Mouse (Mus musculus) liver, embryonic 13.5 days (tissue): Measurements from ENCODE around the gene Klhl29. TPM values are rescaled to one million over a fixed set of nuclear protein-coding genes. Genes with fewer than 3 reads are reported as not detected.

Experiments
- ATAC-seq: fragments of 200-750 bp; cut with Nextera tagmentation; 2 replicates; pipeline ENCODE4 v1.8.0; 2017; ENCODE audit warnings: low read depth, mild to moderate bottlenecking, moderate number of reproducible peaks, moderate library complexity
- DNase-seq: peaks from one replicate; pipeline ENCODE4 v3.0.0; 2022
- H3K27ac ChIP-seq: fragments of 300-500 bp; sonication (generic); 2 replicates; pipeline ENCODE4 v1.5.1; 2015; ENCODE audit warnings: moderate library complexity, mild to moderate bottlenecking, inconsistent platforms
- H3K27me3 ChIP-seq: fragments of 300-500 bp; sonication (generic); 2 replicates; pipeline ENCODE4 v1.6.1; 2015; ENCODE audit warnings: mild to moderate bottlenecking, inconsistent platforms
- H3K36me3 ChIP-seq: fragments of 300-500 bp; sonication (generic); 2 replicates; pipeline ENCODE4 v1.6.1; 2015; ENCODE audit warnings: mild to moderate bottlenecking, inconsistent platforms
- H3K4me1 ChIP-seq: fragments of 300-500 bp; sonication (generic); replicated peaks from 2 replicates; pipeline ENCODE4 v1.6.1; 2015; ENCODE audit warnings: inconsistent platforms
- H3K4me2 ChIP-seq: fragments of 300-500 bp; sonication (generic); 2 replicates; pipeline ENCODE4 v1.6.1; 2015; ENCODE audit warnings: inconsistent platforms, mild to moderate bottlenecking, moderate library complexity
- H3K4me3 ChIP-seq: fragments of 300-500 bp; sonication (generic); replicated peaks from 2 replicates; pipeline ENCODE4 v1.5.1; 2015; ENCODE audit warnings: mild to moderate bottlenecking, inconsistent platforms
- H3K9ac ChIP-seq: fragments of 300-500 bp; sonication (generic); 2 replicates; pipeline ENCODE4 v1.6.1; 2015; ENCODE audit warnings: mild to moderate bottlenecking, inconsistent platforms
- H3K9me3 ChIP-seq: fragments of 300-500 bp; sonication (generic); replicated peaks from 2 replicates; pipeline ENCODE4 v1.6.1; 2016; ENCODE audit warnings: inconsistent platforms
- WGBS: fragments of 180-500 bp; shearing (Covaris S2); methylation state at CpG from one replicate; pipeline ENCODE4 v1.1.7; 2015; ENCODE audit not compliant: insufficient replicate concordance; 5-methylcytosine and 5-hydroxymethylcytosine counted together
- polyA plus RNA-seq: library from polyadenylated mRNA; unstranded; fragments of >200 nt; fragmentation: Nextera tagmentation; extraction: Ambion mirVana; gene quantifications from 2 replicates; pipeline ENCODE4 v1.2.1, GENCODE M21; 2015

Gene Klhl29
- polyA plus RNA-seq: 0.05 TPM in 2 replicates

DNA sequence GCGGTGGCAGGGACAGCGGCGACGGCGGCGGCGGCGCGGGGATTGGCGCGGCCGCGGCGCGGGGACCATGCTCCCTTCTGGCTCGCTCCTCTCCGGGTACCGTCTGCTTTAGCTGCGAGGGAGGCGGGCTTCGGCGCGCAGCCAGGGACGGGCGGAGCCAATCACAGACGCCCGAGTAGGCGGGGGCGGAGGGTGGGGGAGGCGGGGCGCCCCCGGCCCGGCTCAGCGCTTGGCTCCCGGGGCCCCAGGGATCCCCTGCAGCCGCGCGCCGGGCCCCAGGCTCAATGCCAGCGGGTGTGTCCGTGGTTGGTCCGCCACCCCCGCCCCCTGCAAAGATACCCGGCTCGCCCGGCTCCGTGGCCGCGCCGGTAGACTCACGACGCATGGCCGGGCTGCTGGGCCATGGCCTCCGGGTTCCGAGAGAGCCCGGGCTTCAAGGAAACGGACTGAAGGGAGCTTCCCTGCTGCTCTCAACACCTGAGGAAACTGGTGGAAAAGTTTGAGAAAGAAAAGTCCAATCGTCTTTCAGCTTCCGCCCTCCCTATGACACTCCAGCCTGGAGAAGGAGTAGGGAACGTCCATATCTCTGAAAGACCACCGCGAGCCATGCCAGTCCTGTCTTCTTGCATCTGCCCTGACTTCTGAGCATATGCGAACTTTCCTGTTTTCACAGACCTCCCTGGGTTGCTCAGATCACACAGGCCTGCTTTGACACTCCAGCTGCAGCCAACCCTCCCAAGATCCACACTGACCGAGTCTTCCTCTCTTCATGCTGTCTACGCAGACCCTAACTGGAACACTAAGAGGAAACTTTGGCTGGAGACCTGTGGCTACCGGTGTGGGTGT lies at the start of gene Klhl29:
Gene Klhl29, minus strand, starts transcription at position 67 of the 846 bp plus-strand sequence.
- Histone ChIP-seq H3K4me2 (peak within 1 kb of the TSS; percentile 69), H3K27me3 (peaks cover 69% of the 10 kb centered on the region), H3K9me3 (no peaks in the 10 kb centered on the region), H3K9ac (0 out of 2 replicates have a peak within 1 kb of the TSS, but pooled peaks have one; percentile 13), H3K4me3 (peak within 1 kb of the TSS; percentile 54), H3K27ac (no peak within 1 kb of the TSS), H3K36me3 (no peaks in the 10 kb centered on the region), H3K4me1 (peaks cover 7% of the 10 kb centered on the region)
- DNase-seq (peak; percentile 15), ATAC-seq (peak; percentile 83)
- 2% methylated on average over 58 of the region's 66 CpGs for WGBS

DNA sequence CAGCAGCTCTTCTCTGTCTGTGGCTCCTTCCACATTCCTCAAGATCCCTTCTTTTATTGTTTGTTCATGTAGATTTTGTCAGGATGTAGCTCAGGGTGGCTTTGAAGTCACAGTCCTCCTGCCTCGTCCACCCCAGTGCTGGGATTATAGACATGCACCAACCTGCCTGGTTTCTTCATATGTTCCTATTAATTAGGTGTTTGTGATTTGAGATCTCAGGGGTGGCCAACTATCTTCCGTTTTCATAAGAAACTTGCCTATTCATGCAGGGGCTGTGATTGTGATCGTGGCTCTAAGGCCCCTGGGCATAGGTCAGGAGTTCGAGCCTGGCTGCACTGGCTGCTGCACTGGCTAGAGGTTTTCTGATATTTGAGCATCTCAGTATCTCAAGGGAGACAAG lies 49.8 kb upstream of the Klhl29 start:
- H3K36me3 ChIP-seq: no peaks in the 10 kb centered on the region
- H3K27me3 ChIP-seq: no peaks in the 10 kb centered on the region
- no peak for ATAC-seq
- no peak overlapping the region for H3K4me3 ChIP-seq
- no peak for DNase-seq
- no peak overlapping the region for H3K4me2 ChIP-seq
- no peak overlapping the region for H3K9ac ChIP-seq
- no peaks in the 10 kb centered on the region for H3K9me3 ChIP-seq
- no peak overlapping the region for H3K27ac ChIP-seq
- WGBS: 51% methylated on average over 4 of the region's 4 CpGs
- H3K4me1 ChIP-seq: no peaks in the 10 kb centered on the region

DNA sequence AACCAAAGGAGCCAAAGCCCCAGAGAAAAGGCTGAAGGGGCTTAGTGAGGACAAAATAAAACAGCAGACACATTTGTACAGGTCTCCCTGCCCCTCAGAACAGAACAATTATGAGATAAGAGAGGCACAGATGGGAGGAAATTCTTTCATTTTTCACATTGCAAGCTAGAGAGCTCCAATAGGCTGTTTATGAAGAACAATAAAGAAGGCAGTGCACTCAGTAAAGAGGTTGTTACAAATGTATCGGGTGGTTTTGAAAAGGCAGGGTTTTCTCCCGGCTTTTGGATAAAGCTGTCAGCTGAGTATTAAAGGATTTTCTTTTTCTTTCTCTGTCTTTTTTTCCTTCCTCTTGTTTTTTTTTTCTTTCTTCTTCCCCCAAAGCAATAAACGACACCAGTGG lies 40.3 kb upstream of the Klhl29 start:
- Histone ChIP-seq H3K9me3 (no peaks in the 10 kb centered on the region), H3K4me1 (no peaks in the 10 kb centered on the region), H3K36me3 (no peaks in the 10 kb centered on the region), H3K4me2 (no peak overlapping the region), H3K27ac (no peak overlapping the region), H3K9ac (no peak overlapping the region), H3K27me3 (no peaks in the 10 kb centered on the region), H3K4me3 (no peak overlapping the region)
- 51% methylated on average over 3 of the region's 3 CpGs for WGBS
- no peak for DNase-seq
- ATAC-seq: no peak

GRCm38 (mm10) chr12:5413976-5414375 lies 38.5 kb upstream of the Klhl29 start:
- Histone ChIP-seq H3K4me3 (no peak overlapping the region), H3K36me3 (no peaks in the 10 kb centered on the region), H3K9me3 (no peaks in the 10 kb centered on the region), H3K27me3 (no peaks in the 10 kb centered on the region), H3K4me2 (no peak overlapping the region), H3K4me1 (no peaks in the 10 kb centered on the region), H3K9ac (no peak overlapping the region), H3K27ac (no peak overlapping the region)
- ATAC-seq (no peak), DNase-seq (no peak)

DNA sequence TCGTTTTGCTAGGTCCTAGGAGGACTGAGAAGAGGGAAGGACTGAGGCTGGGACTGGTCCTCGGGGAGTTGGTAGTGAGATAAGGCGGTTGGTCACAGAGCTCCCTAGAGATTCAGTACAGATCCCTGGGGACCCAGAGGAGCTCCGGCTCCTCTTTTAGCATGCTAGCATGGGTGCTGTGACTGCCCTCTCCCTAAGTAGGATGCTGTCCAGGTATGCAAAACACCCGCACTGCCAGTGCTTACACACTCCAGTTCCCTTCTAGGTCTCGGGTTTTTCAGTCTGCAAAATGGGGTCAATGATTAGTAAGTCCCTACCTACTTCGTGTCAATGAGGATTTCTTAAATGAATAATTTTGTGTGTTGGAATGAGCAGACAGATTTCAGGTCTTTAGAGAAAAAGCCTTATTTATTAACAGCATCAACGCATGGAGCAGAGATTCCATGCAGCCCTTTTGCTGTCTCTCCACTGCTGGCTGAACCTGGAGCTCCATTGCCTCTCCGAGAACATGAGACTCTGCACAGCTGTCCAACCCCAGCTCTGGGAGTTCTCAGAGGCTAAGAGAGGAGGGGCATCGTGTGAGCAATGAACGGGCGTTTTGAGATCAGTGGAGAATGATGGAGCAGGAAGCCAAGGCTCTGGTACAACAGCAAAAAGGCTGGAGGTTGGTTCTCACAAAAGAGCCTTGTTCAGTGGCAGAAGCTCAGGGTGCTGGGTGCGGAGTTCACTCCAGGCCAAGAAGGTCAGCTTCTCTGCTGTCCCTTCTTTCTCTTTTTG lies 36.5 kb upstream of the Klhl29 start:
- no peaks in the 10 kb centered on the region for H3K27me3 ChIP-seq
- H3K27ac ChIP-seq: no peak overlapping the region
- H3K4me2 ChIP-seq: no peak overlapping the region
- ATAC-seq: no peak
- H3K4me1 ChIP-seq: no peaks in the 10 kb centered on the region
- no peaks in the 10 kb centered on the region for H3K9me3 ChIP-seq
- H3K9ac ChIP-seq: no peak overlapping the region
- WGBS: 59% methylated on average over 13 of the region's 13 CpGs
- no peak overlapping the region for H3K4me3 ChIP-seq
- DNase-seq: no peak
- no peaks in the 10 kb centered on the region for H3K36me3 ChIP-seq

DNA sequence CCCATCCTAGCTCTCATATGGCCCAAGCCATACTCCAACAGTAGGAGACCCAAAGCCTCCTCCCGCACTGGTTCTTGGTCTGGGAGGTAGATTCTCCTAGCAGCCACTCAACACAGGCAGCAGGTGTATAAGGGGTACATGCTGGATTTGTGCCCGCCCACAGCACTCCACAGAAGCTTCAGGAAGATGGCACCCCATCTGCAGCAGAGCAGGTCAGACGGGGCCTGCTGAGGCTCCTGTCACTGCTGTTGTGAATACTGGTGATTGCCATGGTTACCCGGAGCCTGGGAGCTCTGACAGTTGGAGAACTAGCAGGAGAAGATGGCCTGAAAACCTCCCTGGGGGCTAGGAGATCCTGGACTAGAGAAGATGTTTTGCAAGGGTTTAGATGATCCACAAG lies 35.9 kb upstream of the Klhl29 start:
- no peaks in the 10 kb centered on the region for H3K4me1 ChIP-seq
- ATAC-seq (no peak), DNase-seq (no peak)
- H3K27ac ChIP-seq: no peak overlapping the region
- no peaks in the 10 kb centered on the region for H3K27me3 ChIP-seq
- H3K9ac ChIP-seq: no peak overlapping the region
- H3K9me3 ChIP-seq: no peaks in the 10 kb centered on the region
- H3K36me3 ChIP-seq: no peaks in the 10 kb centered on the region
- 54% methylated on average over 4 of the region's 4 CpGs for WGBS
- H3K4me3 ChIP-seq: no peak overlapping the region
- H3K4me2 ChIP-seq: no peak overlapping the region

DNA sequence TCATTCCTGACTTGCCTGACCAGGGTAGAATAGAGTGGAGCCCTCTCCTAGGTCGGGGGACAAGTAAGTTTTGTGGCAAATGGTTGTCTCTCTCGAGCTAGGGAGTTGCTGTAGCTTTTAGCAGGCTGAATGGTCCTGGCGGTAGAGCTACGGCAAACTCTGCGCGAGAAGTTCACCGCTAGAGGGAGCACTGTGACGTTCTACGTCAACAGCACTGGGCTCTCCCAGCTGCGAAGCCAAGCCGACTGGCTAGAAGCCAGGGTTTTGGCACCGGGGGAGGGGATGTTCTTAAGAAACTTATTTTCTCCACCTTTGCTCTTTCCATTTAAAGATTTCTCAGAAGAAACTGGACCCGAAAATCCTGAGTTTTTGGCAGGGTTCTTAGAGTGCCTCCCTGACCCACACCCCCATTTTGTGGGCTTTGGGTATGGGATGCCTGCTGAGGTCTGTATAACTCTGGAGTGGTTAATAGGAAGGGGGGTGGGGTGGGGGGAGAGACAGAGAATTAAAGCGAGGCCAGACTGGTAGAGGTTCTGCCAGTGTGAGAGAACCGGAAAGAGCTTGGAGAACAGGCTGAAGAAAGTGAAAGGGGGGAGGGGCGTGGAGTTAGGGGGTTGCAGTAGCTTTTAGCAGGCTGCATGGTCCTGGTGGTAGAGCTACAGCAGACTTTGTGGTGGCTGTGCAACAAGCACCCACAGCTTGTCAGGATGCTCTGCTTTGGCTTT lies 35.1 kb upstream of the Klhl29 start:
- H3K9me3 ChIP-seq: no peaks in the 10 kb centered on the region
- no peak overlapping the region for H3K4me3 ChIP-seq
- no peaks in the 10 kb centered on the region for H3K36me3 ChIP-seq
- 4% methylated on average over 16 of the region's 16 CpGs for WGBS
- H3K27ac ChIP-seq: no peak overlapping the region
- DNase-seq (peak; percentile 22), ATAC-seq (no peak)
- H3K4me2 ChIP-seq: no peak overlapping the region
- no peaks in the 10 kb centered on the region for H3K4me1 ChIP-seq
- no peak overlapping the region for H3K9ac ChIP-seq
- no peaks in the 10 kb centered on the region for H3K27me3 ChIP-seq

DNA sequence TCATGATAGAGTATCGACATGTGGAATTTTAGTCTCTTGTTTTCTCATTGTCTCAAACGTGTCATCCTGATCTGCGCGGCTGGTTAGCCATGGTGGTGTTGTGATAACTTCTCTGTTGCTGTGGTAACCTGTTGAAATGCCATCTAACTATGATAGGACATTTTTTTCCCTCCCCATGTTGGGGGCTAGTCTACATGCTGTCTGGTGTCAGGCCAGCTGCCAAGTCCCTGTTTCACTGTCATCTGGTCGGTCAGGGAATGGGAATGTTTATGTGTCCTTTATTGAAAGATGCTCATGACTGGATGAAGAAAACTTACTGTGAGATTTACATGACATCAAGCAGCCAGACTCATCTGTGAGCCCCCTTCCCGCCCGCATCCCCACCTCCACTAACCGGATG lies 31.7 kb upstream of the Klhl29 start:
- Histone ChIP-seq H3K27me3 (no peaks in the 10 kb centered on the region), H3K9ac (no peak overlapping the region), H3K4me1 (no peaks in the 10 kb centered on the region), H3K9me3 (no peaks in the 10 kb centered on the region), H3K36me3 (no peaks in the 10 kb centered on the region), H3K4me3 (no peak overlapping the region), H3K4me2 (no peak overlapping the region), H3K27ac (no peak overlapping the region)
- ATAC-seq: no peak
- DNase-seq: no peak
- WGBS: 66% methylated on average over 8 of the region's 8 CpGs

DNA sequence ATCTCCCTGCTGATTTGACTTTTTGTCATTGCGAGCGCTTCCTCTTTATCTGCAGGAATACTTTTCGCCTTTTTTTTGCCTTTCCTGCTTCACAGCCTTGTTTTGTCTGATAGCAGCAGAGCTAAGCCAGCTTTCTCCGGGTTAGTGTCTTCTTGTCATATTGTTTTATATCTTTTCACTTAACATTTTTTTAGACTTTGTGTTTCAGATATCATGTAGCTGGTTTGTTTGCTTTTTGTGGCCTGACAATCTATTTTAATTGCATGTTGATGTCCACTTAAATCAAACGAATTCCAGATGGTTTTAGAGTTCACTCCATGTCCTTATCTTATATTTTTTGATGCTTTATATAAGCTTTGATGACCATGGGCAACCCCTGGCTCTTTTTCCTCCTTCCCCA lies 21.9 kb upstream of the Klhl29 start:
- Histone ChIP-seq H3K4me2 (no peak overlapping the region), H3K27me3 (no peaks in the 10 kb centered on the region), H3K4me3 (no peak overlapping the region), H3K4me1 (no peaks in the 10 kb centered on the region), H3K9ac (no peak overlapping the region), H3K27ac (no peak overlapping the region), H3K9me3 (no peaks in the 10 kb centered on the region), H3K36me3 (no peaks in the 10 kb centered on the region)
- whole genome bisulfite sequencing: 5% methylated on average over 5 of the region's 5 CpGs
- DNase-seq (no peak), ATAC-seq (no peak)

DNA sequence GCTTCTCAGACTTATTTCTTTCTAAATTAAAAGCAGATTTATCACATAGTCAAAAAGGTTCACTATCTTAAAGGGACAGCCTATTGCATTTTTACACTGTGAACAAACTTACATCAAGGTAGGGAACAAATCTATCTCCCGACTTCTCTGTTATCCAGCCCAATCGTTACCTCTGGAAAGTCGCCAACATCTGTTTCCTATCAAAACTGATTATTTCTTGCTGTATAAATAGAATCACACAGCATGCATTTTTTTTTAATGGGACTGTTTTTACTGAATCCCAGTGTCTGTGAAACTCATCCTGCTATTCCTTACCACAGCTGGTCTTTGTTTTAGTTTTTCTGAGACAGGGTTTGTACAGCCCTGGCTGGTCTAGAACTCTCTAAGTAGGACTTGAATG lies 19.7 kb upstream of the Klhl29 start:
- H3K4me1 ChIP-seq: no peaks in the 10 kb centered on the region
- H3K4me3 ChIP-seq: no peak overlapping the region
- DNase-seq (no peak), ATAC-seq (no peak)
- H3K4me2 ChIP-seq: no peak overlapping the region
- H3K36me3 ChIP-seq: no peaks in the 10 kb centered on the region
- no peaks in the 10 kb centered on the region for H3K27me3 ChIP-seq
- H3K9me3 ChIP-seq: no peaks in the 10 kb centered on the region
- H3K9ac ChIP-seq: no peak overlapping the region
- no peak overlapping the region for H3K27ac ChIP-seq
- 37% methylated on average over 3 of the region's 3 CpGs for WGBS

- no peak for ATAC-seq
- Histone ChIP-seq H3K9me3 (no peaks in the 10 kb centered on the region), H3K4me1 (no peaks in the 10 kb centered on the region), H3K9ac (no peak overlapping the region), H3K36me3 (no peaks in the 10 kb centered on the region), H3K27me3 (no peaks in the 10 kb centered on the region), H3K4me3 (no peak overlapping the region), H3K4me2 (no peak overlapping the region), H3K27ac (no peak overlapping the region)
- DNase-seq: no peak
- WGBS: 35% methylated on average over 1 of the region's 1 CpGs
Observed at GRCm38 (mm10) chr12:5387112-5387511, 11.6 kb upstream of the Klhl29 start.
